Mouse (Mus musculus) liver, postnatal 0 days (tissue): ENCODE measurements at regions not wholly inside any gene's neighbourhood (a gene's known extent, or its start where the extent isn't known, plus 50 kb on each side); places are given as distances from the start of the nearest gene placed in this dataset.
"Not testable (repeated sequence)": the region's sequence is repeated elsewhere in the genome, so short reads cannot be mapped to it uniquely, and the experiment has no call there.

Experiments
- ATAC-seq: fragments of 200-750 bp; cut with Nextera tagmentation; 2 replicates; pipeline ENCODE4 v1.8.0; 2017; ENCODE audit warnings: mild to moderate bottlenecking, moderate library complexity
- DNase-seq: peaks from one replicate; pipeline ENCODE4 v3.0.0-alpha.2; 2016
- H3K27ac ChIP-seq: fragments of 300-500 bp; sonication (generic); 2 replicates; pipeline ENCODE4 v1.5.1; 2014; ENCODE audit warnings: antibody characterized with exemption, moderate library complexity, mild to moderate bottlenecking, low read depth
- H3K27me3 ChIP-seq: fragments of 300-500 bp; sonication (generic); 2 replicates; pipeline ENCODE4 v1.6.1; 2014; ENCODE audit warnings: low read length, control low read depth, mixed read lengths; ENCODE audit not compliant: insufficient read depth
- H3K36me3 ChIP-seq: fragments of 300-500 bp; sonication (generic); replicated peaks from 2 replicates; pipeline ENCODE4 v1.6.1; 2014; ENCODE audit warnings: mild to moderate bottlenecking, control low read depth, low read length, moderate library complexity, mixed read lengths; ENCODE audit not compliant: insufficient read depth
- H3K4me1 ChIP-seq: fragments of 300-500 bp; sonication (generic); 2 replicates; pipeline ENCODE4 v1.6.1; 2014; ENCODE audit warnings: antibody characterized with exemption, mild to moderate bottlenecking, control low read depth; ENCODE audit not compliant: insufficient read depth
- H3K4me2 ChIP-seq: fragments of 300-500 bp; sonication (generic); 2 replicates; pipeline ENCODE4 v1.6.1; 2014; ENCODE audit warnings: low read depth, mild to moderate bottlenecking, low read length, moderate library complexity, mixed read lengths
- H3K4me3 ChIP-seq: fragments of 300-500 bp; sonication (generic); 2 replicates; pipeline ENCODE4 v1.5.1; 2014; ENCODE audit warnings: low read depth, low read length
- H3K9ac ChIP-seq: fragments of 300-500 bp; sonication (generic); replicated peaks from 2 replicates; pipeline ENCODE4 v1.6.1; 2014; ENCODE audit warnings: mild to moderate bottlenecking, moderate library complexity
- H3K9me3 ChIP-seq: fragments of 300-500 bp; sonication (generic); 2 replicates; pipeline ENCODE4 v1.6.1; 2016; ENCODE audit warnings: mild to moderate bottlenecking, control low read depth, low read length, mixed read lengths
- CTCF ChIP-seq: sonication (generic); IDR thresholded peaks from 2 replicates; pipeline ENCODE4 v1.5.1; 2016; ENCODE audit warnings: antibody characterized with exemption, low read depth
- EP300 ChIP-seq: IDR thresholded peaks from 2 replicates; pipeline ENCODE4 v1.6.1; 2016; ENCODE audit warnings: antibody characterized with exemption, low read depth, mild to moderate bottlenecking
- whole genome bisulfite sequencing: fragments of 180-500 bp; shearing (Covaris S2); extraction: QIAGEN DNeasy Blood & Tissue Kit; methylation state at CpG from one replicate; pipeline ENCODE4 v1.1.7; 2014; ENCODE audit not compliant: insufficient replicate concordance; 5-methylcytosine and 5-hydroxymethylcytosine counted together

DNA sequence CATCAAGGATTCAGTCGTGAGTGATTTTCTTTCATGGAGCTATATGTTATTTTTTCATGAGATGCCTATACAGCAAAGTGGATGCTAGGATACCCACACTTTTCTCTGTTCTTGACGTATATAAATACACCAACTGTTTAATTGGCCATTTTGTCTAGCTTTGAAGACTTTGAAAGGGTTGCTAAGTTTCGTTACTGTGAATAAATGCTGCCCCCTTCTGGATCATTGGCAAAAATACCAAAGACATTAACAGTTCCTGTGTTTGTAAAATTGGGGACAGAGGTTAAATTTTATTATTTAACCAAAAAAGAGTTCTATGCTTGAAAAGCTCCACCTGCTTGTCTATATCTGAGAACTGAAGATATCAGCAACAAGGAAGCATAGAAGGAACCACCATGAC, 3624.1 kb downstream of the 9330182O14Rik start:
- no peak overlapping the region for H3K4me2 ChIP-seq
- no peak overlapping the region for H3K27ac ChIP-seq
- no peaks in the 10 kb centered on the region for H3K9me3 ChIP-seq
- TF ChIP-seq CTCF (peak; percentile 59), EP300 (no peak)
- ATAC-seq (no peak), DNase-seq (no peak)
- H3K9ac ChIP-seq: no peak overlapping the region
- H3K4me1 ChIP-seq: no peaks in the 10 kb centered on the region
- WGBS: 18% methylated on average over 3 of the region's 3 CpGs
- no peaks in the 10 kb centered on the region for H3K27me3 ChIP-seq
- no peaks in the 10 kb centered on the region for H3K36me3 ChIP-seq
- no peak overlapping the region for H3K4me3 ChIP-seq

DNA sequence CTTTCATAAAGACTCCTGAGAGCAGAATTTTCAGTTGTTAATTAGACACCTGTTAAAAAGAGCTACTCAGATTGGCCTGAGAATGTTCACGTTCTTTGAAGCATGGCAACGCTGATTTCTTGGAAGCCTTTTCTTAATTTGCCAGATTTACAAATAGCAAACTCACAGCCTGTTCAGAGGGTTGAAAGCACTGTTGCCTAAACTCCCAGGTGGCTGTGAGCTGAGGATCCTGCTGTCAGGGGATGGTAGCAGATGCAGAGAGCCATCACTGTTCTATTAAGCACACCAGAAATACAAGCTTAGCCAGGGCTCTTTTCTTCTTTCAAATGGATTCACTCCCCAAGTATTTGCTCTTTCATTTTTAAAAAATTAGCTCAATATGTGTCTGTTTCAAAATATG, 3630.4 kb downstream of the 9330182O14Rik start:
- no peaks in the 10 kb centered on the region for H3K36me3 ChIP-seq
- TF ChIP-seq CTCF (no peak), EP300 (no peak)
- H3K4me2 ChIP-seq: no peak overlapping the region
- H3K27me3 ChIP-seq: no peaks in the 10 kb centered on the region
- WGBS: 90% methylated on average over 2 of the region's 2 CpGs
- no peaks in the 10 kb centered on the region for H3K9me3 ChIP-seq
- ATAC-seq: no peak
- no peak overlapping the region for H3K27ac ChIP-seq
- H3K9ac ChIP-seq: no peak overlapping the region
- no peaks in the 10 kb centered on the region for H3K4me1 ChIP-seq
- no peak for DNase-seq
- H3K4me3 ChIP-seq: no peak overlapping the region

DNA sequence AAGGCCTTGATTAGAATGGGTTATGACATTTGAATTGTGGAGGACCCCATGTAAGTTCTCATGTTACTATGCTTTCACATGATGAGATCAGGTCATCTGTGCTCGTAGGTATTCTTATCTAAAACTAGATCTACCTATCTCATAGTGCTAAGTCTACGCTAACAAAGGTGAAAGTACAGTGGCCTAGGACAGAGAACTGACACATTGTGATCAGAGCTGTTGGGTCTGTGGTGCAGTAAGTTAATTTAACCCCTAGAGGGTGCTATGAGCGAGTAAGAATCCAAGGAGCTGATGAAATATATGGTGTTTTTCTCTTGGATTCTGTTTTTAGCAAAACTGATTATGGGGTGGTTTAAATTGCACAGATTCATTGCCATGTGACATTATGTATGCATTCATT, 3638.6 kb downstream of the 9330182O14Rik start:
- Histone ChIP-seq H3K27ac (no peak overlapping the region), H3K9ac (no peak overlapping the region), H3K4me2 (no peak overlapping the region), H3K9me3 (no peaks in the 10 kb centered on the region), H3K4me1 (no peaks in the 10 kb centered on the region), H3K36me3 (no peaks in the 10 kb centered on the region), H3K27me3 (no peaks in the 10 kb centered on the region), H3K4me3 (no peak overlapping the region)
- TF ChIP-seq CTCF (peak; percentile 58), EP300 (no peak)
- ATAC-seq: no peak
- DNase-seq: no peak
- WGBS: 17% methylated on average over 3 of the region's 3 CpGs

DNA sequence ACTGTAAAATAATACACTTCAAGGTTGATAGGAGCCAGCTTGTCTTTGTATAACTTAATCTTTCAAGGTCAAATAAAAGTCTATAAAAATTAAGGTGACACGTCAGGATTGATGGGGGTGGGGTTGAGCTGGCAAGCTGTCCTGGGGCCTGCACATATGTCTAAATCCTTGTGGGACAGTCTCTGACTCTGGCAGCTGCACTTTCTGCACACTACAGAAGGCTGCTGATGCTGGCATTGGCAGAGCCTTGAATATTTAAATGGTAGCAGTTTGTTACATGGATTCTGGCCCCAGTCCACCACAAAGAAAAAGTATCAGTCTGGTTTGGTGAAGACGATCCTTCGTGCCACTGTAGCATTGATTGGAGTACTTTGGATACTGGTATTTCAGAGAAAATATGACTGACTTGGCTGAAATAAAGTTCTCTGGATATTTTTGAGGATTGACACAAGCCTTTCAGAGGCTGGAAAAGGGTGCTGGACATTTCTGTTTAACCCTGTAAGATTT, 3648.0 kb downstream of the 9330182O14Rik start:
- H3K27ac ChIP-seq, H3K4me3 ChIP-seq, H3K9ac ChIP-seq, H3K9me3 ChIP-seq, DNase-seq, H3K4me2 ChIP-seq, H3K27me3 ChIP-seq, H3K36me3 ChIP-seq, H3K4me1 ChIP-seq, ATAC-seq: not testable (repeated sequence)
- 74% methylated on average over 3 of the region's 3 CpGs for WGBS

DNA sequence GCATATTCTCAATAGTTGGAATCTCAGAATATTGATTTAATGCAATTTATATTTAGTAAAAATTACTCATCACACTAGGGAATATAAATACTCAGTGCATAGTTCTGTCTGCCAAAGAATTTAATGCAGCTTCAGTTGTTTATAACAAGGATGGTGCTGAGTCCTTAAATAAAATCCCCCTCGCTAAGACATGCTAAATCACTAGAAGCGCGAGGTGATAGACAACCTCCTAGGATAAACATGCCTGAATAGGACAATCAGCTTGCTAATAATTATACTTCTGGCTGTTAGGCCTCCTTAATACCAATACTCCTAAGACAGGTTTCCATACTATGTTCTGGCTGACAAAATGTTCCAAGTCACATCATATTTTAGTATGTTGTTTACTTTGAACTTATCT, 3650.0 kb downstream of the 9330182O14Rik start:
- Histone ChIP-seq H3K4me2 (no peak overlapping the region), H3K27me3 (no peaks in the 10 kb centered on the region), H3K9ac (no peak overlapping the region), H3K9me3 (no peaks in the 10 kb centered on the region), H3K27ac (no peak overlapping the region), H3K4me1 (no peaks in the 10 kb centered on the region), H3K36me3 (no peaks in the 10 kb centered on the region), H3K4me3 (no peak overlapping the region)
- 71% methylated on average over 3 of the region's 3 CpGs for WGBS
- ATAC-seq (no peak), DNase-seq (no peak)
- TF ChIP-seq EP300 (no peak), CTCF (no peak)

DNA sequence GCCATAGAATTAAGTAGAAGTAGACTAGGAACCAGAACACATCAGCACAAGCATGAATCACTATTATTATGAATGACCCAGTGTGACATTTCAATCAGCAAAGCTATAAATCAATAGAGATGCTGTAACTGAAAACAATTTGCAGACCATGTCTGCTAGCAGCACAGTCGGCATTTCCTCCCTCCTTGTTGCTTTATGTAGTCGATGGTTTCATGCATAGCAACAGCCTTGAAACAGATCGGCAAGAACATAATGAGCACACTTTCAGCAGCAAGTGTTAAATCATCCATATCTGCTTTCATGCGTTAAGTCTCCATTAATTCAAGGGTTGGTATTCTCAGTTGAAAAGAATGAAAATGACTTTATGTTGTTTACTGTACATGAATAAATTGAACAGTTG, 3669.2 kb downstream of the 9330182O14Rik start:
- ATAC-seq (no peak), DNase-seq (no peak)
- no peak overlapping the region for H3K4me3 ChIP-seq
- TF ChIP-seq EP300 (no peak), CTCF (no peak)
- H3K4me2 ChIP-seq: no peak overlapping the region
- H3K36me3 ChIP-seq: no peaks in the 10 kb centered on the region
- H3K9ac ChIP-seq: no peak overlapping the region
- no peaks in the 10 kb centered on the region for H3K9me3 ChIP-seq
- 71% methylated on average over 4 of the region's 4 CpGs for WGBS
- no peak overlapping the region for H3K27ac ChIP-seq
- H3K27me3 ChIP-seq: no peaks in the 10 kb centered on the region
- no peaks in the 10 kb centered on the region for H3K4me1 ChIP-seq
